Mouse (Mus musculus) hindbrain, embryonic 13.5 days (tissue): Measurements from ENCODE around the gene Mia3. TPM values are rescaled to one million over a fixed set of nuclear protein-coding genes. Genes with fewer than 3 reads are reported as not detected.
A peak's percentile ranks its signal among the peaks of the same experiment; 100 is the strongest.
"Not testable (repeated sequence)": the region's sequence is repeated elsewhere in the genome, so short reads cannot be mapped to it uniquely, and the experiment has no call there.

Experiments used
- ATAC-seq: fragments of 200-750 bp; cut with Nextera tagmentation; 2 replicates; pipeline ENCODE4 v1.8.0; 2017; ENCODE audit warnings: moderate TSS enrichment; ENCODE audit not compliant: low FRiP score
- H3K27ac ChIP-seq: fragments of 300-500 bp; sonication (generic); 2 replicates; pipeline ENCODE4 v1.5.1; 2015; ENCODE audit warnings: inconsistent platforms, mild to moderate bottlenecking, moderate library complexity
- H3K27me3 ChIP-seq: fragments of 300-500 bp; sonication (generic); 2 replicates; pipeline ENCODE4 v1.6.1; 2015; ENCODE audit warnings: mild to moderate bottlenecking, inconsistent platforms
- H3K36me3 ChIP-seq: fragments of 300-500 bp; sonication (generic); 2 replicates; pipeline ENCODE4 v1.6.1; 2015; ENCODE audit warnings: mild to moderate bottlenecking, inconsistent platforms
- H3K4me1 ChIP-seq: fragments of 300-500 bp; sonication (generic); replicated peaks from 2 replicates; pipeline ENCODE4 v1.6.1; 2015; ENCODE audit warnings: inconsistent platforms
- H3K4me2 ChIP-seq: fragments of 300-500 bp; sonication (generic); 2 replicates; pipeline ENCODE4 v1.6.1; 2015; ENCODE audit warnings: inconsistent platforms, mild to moderate bottlenecking, moderate library complexity
- H3K4me3 ChIP-seq: fragments of 300-500 bp; sonication (generic); 2 replicates; pipeline ENCODE4 v1.5.1; 2015; ENCODE audit warnings: mild to moderate bottlenecking, inconsistent platforms
- H3K9ac ChIP-seq: fragments of 300-500 bp; sonication (generic); 2 replicates; pipeline ENCODE4 v1.6.1; 2015; ENCODE audit warnings: mild to moderate bottlenecking, inconsistent platforms
- H3K9me3 ChIP-seq: fragments of 300-500 bp; sonication (generic); 2 replicates; pipeline ENCODE4 v1.6.1; 2016; ENCODE audit warnings: inconsistent platforms
- WGBS: fragments of 180-500 bp; shearing (Covaris S2); methylation state at CpG from one replicate; pipeline ENCODE4 v1.1.7; 2015; 5-methylcytosine and 5-hydroxymethylcytosine counted together
- polyA plus RNA-seq: library from polyadenylated mRNA; unstranded; fragments of >200 nt; fragmentation: Nextera tagmentation; extraction: Ambion mirVana; gene quantifications from 2 replicates; pipeline ENCODE4 v1.2.1, GENCODE M21; 2015

Gene Mia3
- polyA plus RNA-seq, 1 experiment from 2014 or later = 105 TPM

DNA sequence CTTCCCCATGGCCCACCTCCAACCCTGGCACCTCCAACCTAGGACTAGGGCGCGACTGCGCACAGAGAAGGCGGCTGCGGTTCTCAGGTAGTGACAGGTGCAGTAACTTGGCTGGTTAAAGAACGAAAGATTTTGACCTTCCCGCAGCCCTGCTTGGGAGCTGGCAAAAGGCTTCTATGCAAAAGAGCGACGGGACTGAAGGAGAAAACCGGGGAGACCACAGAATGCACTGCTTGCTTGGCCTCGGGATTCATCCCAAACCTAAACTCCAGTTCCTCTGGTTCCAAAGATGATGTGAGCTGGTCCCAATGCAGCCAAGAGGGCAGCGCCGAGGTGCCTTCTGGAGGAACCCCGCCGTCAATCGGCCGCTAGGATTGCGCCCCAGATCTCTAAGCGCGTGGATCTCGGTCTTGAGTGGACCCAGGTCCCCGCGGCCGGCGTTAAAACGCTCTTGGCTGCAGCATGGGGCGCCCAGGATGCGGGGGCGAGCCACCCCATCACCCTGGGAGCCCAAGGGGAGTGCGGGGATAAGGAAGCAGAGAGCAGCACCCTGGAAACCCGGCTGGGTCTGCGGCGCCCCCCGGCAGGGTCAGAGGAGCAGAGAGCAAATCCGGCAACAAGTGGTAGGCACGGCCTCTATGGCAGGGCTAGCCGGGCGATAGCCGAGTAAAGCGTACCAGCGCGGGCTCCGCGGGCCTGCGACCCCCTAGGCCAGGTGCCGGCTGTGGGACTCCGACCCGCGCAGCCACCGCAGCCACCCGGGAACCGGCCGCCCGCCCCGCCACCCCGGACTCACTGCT is 552 bp downstream of the Mia3 start:
- ATAC-seq = peak; percentile 82
- H3K4me2 ChIP-seq = peak overlapping the region; percentile 97
- H3K27ac ChIP-seq = peak overlapping the region; percentile 79
- H3K27me3 ChIP-seq = no peaks in the 10 kb centered on the region
- H3K9me3 ChIP-seq = no peaks in the 10 kb centered on the region
- peaks cover 16% of the 10 kb centered on the region for H3K36me3 ChIP-seq
- peak overlapping the region; percentile 88 for H3K9ac ChIP-seq
- H3K4me1 ChIP-seq = peaks cover 26% of the 10 kb centered on the region
- WGBS = 2% methylated on average over 56 of the region's 56 CpGs
- H3K4me3 ChIP-seq = peak overlapping the region; percentile 84

DNA sequence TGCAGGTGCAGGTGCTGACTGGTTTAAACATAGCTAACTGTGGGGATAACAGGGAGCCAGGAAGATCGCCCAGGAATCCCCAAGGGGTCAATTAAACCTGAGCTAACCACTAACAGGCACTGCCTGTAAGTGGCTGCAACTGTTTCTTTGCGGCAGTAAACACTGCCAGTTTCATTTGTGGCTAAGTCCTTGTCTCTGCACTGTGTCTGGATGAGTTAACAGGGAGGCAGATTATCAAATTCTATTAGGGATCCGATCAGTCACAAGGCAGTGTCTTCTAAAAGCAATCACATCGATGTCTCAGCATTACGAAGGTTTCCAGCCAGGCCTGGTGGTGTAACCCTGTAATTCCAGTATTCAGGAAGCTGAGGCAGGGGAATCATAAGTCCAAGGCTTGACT is 3.0 kb downstream of the Mia3 start:
- no peaks in the 10 kb centered on the region for H3K9me3 ChIP-seq
- no peak overlapping the region for H3K4me3 ChIP-seq
- no peak overlapping the region for H3K4me2 ChIP-seq
- H3K27me3 ChIP-seq = no peaks in the 10 kb centered on the region
- ATAC-seq = no peak
- peaks cover 26% of the 10 kb centered on the region for H3K4me1 ChIP-seq
- no peak overlapping the region for H3K27ac ChIP-seq
- H3K9ac ChIP-seq = peak overlapping the region; percentile 21; the same call in 1 of the 2 replicates
- 79% methylated on average over 5 of the region's 5 CpGs for WGBS
- H3K36me3 ChIP-seq = peaks cover 37% of the 10 kb centered on the region

DNA sequence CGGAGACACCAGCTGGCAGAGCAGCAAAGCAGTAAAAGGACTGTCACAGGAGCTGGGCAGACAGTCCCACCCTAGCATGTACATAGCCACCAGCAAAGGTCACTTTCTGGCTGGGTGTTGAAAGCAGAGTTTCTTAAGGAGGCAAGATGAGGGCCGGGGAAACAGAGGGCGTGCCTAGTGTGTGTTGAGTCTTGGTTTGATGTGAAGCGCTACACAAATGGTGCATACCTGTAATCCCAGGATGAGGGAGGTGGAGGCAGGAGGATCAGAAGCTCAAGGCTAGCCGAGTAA is 5.8 kb downstream of the Mia3 start:
- ATAC-seq = no peak
- H3K4me3 ChIP-seq = no peak overlapping the region
- H3K4me2 ChIP-seq = no peak overlapping the region
- no peaks in the 10 kb centered on the region for H3K9me3 ChIP-seq
- H3K4me1 ChIP-seq = peaks cover 16% of the 10 kb centered on the region
- 96% methylated on average over 5 of the region's 5 CpGs for WGBS
- peaks cover 62% of the 10 kb centered on the region for H3K36me3 ChIP-seq
- H3K9ac ChIP-seq = no peak overlapping the region
- H3K27me3 ChIP-seq = no peaks in the 10 kb centered on the region
- H3K27ac ChIP-seq = no peak overlapping the region

DNA sequence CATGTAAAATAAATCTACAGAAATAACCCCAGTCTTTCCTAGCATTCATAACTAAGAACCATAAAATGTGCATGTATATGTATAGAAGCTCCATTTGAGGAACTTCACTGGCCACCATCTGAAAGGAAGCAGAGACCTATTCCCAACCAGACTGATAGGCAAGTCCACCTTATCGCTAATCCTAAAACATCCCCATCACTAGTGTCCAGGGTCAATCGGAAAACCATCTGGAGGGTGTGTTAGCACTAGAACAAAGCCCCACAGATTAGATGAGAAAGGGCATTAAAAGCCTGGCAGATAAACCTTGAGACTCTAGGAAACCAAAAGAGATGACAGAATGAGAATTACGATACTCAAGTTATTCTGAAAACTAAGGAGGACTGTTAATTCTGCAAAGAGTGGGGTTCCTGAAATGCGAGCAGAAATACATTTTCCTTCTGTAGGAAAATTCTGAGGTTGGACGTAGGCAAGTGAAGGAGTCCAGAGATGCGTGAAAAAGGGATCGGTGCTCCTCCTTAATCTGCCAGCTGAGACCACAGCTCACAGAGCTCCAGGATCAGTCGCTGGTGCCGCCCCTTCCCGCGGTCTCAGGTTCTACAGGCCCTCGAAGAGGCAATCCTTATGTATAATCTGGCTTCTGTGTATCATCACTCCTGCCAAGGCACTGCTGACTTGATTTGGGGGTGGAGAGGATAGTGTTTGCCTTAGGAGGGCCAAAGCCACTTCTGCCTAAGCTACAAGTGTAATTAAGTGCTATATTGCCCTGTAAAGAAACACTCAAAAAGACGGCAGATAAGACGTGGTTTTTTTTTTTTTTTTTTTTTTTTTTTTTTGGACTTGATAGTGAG is 6.4 kb downstream of the Mia3 start:
- Histone ChIP-seq H3K4me3 (no peak overlapping the region), H3K4me2 (no peak overlapping the region), H3K4me1 (peaks cover 10% of the 10 kb centered on the region), H3K9me3 (no peaks in the 10 kb centered on the region), H3K9ac (no peak overlapping the region), H3K36me3 (peaks cover 68% of the 10 kb centered on the region), H3K27me3 (no peaks in the 10 kb centered on the region), H3K27ac (no peak overlapping the region)
- no peak for ATAC-seq
- WGBS = 93% methylated on average over 14 of the region's 14 CpGs

DNA sequence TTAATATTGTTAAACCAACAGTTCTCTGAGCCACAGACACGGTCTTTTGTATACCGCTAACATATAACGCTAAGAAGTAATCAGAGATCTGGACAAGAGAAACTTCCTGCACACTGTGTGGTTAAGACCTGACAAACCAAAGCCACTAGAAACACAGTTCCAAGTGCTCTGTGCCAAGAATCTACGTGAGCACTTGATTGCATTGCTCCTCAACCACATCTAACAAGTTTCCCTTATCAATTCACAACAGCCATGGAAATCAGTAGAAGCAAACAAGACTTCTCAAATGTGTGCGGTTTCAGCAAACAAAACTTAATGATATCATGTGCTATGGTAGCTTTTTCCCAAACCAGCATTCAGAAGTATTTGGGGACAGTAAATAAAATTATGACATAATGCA is 7.1 kb downstream of the Mia3 start:
- peaks cover 74% of the 10 kb centered on the region for H3K36me3 ChIP-seq

DNA sequence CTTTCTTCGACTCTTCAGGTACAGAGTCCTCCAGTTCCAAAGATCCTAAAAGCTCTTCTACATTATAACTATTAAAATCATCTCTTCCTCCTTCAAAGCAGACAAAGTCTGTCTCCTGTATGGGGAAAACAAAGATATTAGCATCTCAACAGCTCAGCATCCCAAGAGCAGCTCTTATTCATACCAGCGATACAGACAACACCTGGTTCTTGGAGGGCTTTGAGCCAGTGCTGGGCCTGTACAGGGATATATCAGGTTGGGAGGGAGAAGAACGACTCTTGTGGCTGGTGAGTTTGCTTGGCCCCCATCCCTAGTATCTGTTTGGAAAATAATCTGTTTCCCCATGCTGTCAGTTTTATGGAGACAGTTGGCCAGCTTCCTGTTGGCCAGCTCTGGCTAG is 10.5 kb downstream of the Mia3 start:
- Histone ChIP-seq H3K4me3 (no peak overlapping the region), H3K27me3 (no peaks in the 10 kb centered on the region), H3K27ac (no peak overlapping the region), H3K4me1 (no peaks in the 10 kb centered on the region), H3K9me3 (no peaks in the 10 kb centered on the region), H3K4me2 (no peak overlapping the region), H3K9ac (no peak overlapping the region), H3K36me3 (peaks cover 85% of the 10 kb centered on the region)
- 92% methylated on average over 3 of the region's 3 CpGs for WGBS
- no peak for ATAC-seq

More for the DNA sequence above, 7.1 kb downstream of the Mia3 start:
- no peak overlapping the region for H3K9ac ChIP-seq
- H3K4me3 ChIP-seq = no peak overlapping the region
- no peak for ATAC-seq
- WGBS = 98% methylated on average over 5 of the region's 5 CpGs
- no peaks in the 10 kb centered on the region for H3K9me3 ChIP-seq
- H3K4me1 ChIP-seq = peaks cover 4% of the 10 kb centered on the region; the same call in 1 of the 2 replicates
- no peaks in the 10 kb centered on the region for H3K27me3 ChIP-seq
- H3K27ac ChIP-seq = no peak overlapping the region
- H3K4me2 ChIP-seq = no peak overlapping the region

DNA sequence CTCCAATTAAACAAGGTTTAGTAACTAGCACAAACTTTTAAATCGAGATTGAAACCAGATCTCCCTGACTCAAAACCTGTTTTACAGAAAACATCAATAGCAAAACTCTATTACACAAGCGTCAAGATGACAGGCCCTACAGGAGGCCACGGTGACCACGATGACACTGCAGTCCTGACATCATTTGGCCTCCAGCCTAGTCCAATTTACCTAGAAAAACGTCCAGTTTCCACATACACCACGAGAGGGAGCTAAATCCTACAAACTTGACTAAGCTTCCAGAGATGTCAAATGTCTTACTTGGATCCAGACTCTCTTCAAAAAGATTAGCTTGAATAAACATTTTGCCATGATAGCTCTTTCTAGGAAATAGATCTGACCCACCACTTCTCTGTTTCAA is 19.5 kb downstream of the Mia3 start:
- Histone ChIP-seq H3K4me3 (no peak overlapping the region), H3K4me1 (peaks cover 17% of the 10 kb centered on the region), H3K27ac (no peak overlapping the region), H3K36me3 (peaks cover 60% of the 10 kb centered on the region), H3K9me3 (no peaks in the 10 kb centered on the region), H3K27me3 (no peaks in the 10 kb centered on the region), H3K4me2 (no peak overlapping the region), H3K9ac (no peak overlapping the region)
- ATAC-seq = no peak
- 24% methylated on average over 6 of the region's 6 CpGs for WGBS

DNA sequence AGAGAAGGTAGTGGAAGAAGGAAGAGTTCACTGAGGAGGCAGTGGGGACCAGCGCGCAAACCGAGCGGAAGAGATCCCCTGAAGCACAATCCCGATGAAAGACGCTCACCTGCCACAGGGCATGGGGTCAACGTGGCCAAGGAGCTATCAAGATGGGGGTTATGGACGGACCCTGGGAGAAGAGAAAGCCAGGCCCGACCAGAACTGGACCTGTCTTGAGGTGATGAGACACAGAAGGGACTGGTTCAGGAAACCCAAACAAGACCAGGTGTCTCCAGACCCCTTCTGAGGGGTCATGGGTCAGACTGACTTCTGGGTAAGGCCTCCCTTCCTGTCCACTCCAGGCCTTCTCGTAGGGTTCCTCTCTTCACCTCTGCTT is 23.5 kb downstream of the Mia3 start:
- Histone ChIP-seq H3K27me3 (no peaks in the 10 kb centered on the region), H3K27ac (peak overlapping the region; percentile 90), H3K36me3 (peaks cover 44% of the 10 kb centered on the region), H3K4me3 (peak overlapping the region; percentile 99), H3K4me2 (peak overlapping the region; percentile 84), H3K9me3 (no peaks in the 10 kb centered on the region), H3K4me1 (peaks cover 17% of the 10 kb centered on the region), H3K9ac (peak overlapping the region; percentile 96)
- WGBS = 8% methylated on average over 10 of the region's 10 CpGs
- no peak; the same call in 1 of the 2 replicates for ATAC-seq

DNA sequence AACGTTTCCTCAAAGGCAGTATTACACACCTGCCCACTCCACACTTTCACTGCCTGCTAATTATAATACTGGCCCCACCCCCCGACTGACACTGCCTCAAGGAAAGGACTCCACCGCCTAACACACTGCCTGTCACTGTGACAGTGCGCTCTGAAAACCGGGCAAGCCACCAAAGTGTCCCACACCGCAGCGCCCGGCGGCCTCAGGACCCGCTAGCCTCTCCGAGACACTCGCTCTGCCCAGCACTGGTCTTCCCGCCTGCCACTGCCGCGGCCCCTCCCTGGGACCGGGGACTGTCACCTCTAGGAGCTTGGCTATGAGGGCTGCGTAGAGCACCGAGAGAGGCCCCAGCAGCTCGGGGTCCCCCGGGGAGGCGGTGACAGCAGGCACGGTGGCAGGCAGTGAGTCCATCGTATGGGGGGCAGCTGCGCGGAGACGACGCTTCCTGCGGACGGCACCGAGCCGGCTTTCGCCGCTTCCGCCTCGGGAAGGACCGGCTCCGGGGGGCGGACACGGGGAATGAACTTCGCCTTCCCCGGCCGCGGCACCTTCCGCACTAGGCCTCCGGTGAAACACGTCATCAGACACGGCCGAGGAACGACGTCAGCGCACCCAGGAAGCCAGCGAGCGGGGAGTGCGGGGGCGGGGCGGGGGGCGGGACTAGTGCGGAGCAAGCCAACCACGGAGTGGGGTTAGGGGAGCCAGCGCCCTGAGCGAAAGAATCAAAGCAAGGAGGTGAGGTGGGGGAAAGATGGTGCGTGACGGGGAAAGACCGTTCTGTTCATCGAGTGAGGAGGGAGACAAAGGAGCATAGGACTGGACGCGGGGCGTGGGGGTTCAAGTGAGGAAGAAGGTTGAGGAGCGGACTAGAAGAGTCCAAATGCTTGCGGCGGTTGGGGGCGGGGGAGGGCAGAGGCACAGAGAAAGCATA is 24.2 kb downstream of the Mia3 start:
- Histone ChIP-seq H3K27ac (peak overlapping the region; percentile 90), H3K4me1 (peaks cover 17% of the 10 kb centered on the region), H3K4me3 (peak overlapping the region; percentile 99), H3K4me2 (peak overlapping the region; percentile 84), H3K9me3 (no peaks in the 10 kb centered on the region), H3K9ac (peak overlapping the region; percentile 96), H3K36me3 (peaks cover 46% of the 10 kb centered on the region), H3K27me3 (no peaks in the 10 kb centered on the region)
- peak; percentile 98 for ATAC-seq
- WGBS = under 1% methylated on average over 72 of the region's 72 CpGs

DNA sequence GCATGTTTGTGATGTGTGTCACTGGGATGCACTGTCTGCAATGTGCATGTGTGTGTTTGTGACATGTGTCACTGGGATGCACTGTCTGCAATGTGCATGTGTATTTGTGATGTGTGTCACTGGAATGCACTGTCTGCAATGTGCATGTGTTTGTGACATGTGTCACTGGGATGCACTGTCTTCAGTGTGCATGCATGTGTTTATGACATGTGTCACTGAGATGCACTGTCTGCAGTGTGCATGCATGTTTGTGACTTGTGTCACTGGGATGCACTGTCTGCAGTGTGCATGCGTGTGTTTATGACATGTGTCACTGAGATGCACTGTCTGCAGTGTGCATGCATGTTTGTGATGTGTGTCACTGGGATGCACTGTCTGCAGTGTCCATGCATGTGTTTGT is 26.5 kb downstream of the Mia3 start:
- H3K4me3 ChIP-seq, H3K27me3 ChIP-seq, H3K27ac ChIP-seq, H3K9ac ChIP-seq, ATAC-seq, H3K9me3 ChIP-seq, H3K4me2 ChIP-seq: not testable (repeated sequence)
- Histone ChIP-seq H3K4me1 (peaks cover 17% of the 10 kb centered on the region), H3K36me3 (peaks cover 48% of the 10 kb centered on the region)
- 100% methylated on average over 1 of the region's 1 CpGs for WGBS

DNA sequence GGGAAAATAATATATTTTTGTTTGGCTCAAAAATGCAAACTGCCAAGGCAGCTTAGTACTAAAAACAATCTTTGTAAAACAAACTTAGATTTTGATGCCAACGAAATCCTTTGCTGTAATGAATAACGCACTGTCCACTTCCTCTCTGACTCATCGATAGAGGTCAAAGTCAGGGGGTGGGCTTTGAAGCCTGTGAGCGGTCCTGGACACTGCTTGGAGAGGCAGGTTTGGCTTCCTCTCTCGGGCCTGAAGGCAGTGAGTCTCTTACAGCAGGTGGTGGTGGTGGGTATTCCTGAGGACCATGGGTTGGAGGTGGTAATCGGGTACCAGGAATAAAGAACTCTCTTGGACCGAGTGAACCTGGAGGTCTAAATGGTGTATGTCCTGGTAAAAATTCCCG is 42.2 kb downstream of the Mia3 start:
- Histone ChIP-seq H3K4me1 (no peaks in the 10 kb centered on the region), H3K9ac (no peak overlapping the region), H3K27me3 (no peaks in the 10 kb centered on the region), H3K4me2 (no peak overlapping the region), H3K36me3 (peaks cover 81% of the 10 kb centered on the region), H3K27ac (no peak overlapping the region), H3K4me3 (no peak overlapping the region), H3K9me3 (no peaks in the 10 kb centered on the region)
- 94% methylated on average over 8 of the region's 8 CpGs for WGBS
- ATAC-seq = no peak

DNA sequence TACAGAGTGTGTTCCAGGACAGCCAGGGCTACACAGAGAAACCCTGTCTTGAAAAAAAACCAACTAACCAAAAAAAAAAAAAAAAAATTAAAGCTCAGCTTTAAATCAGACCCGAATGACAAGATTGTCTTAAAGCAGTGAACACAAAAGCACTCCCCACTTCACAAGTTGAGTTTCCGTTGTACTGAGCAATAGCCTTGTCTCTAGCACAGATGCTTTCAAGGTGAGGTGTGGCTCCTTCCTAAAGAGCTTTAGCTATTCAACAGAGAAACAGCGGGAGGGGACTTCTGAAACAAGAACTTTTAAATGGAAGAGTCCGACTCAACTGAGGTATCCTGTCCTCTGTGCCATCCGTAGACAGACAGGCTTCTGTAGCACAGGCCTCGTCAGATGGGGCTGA is 44.9 kb downstream of the Mia3 start:
- whole genome bisulfite sequencing = 94% methylated on average over 6 of the region's 6 CpGs

More for the DNA sequence above, 44.9 kb downstream of the Mia3 start:
- Histone ChIP-seq H3K36me3 (peaks cover 75% of the 10 kb centered on the region), H3K9me3 (no peaks in the 10 kb centered on the region), H3K27me3 (no peaks in the 10 kb centered on the region), H3K27ac (no peak overlapping the region), H3K4me2 (no peak overlapping the region), H3K4me3 (no peak overlapping the region), H3K9ac (no peak overlapping the region), H3K4me1 (no peaks in the 10 kb centered on the region)
- no peak for ATAC-seq
